Mouse (Mus musculus) ES-Bruce4 (cell line): ENCODE measurements around the gene Calhm3.

Source experiments
- CTCF ChIP-seq: IDR thresholded peaks from one replicate; pipeline ENCODE4 v1.8.1; 2011; ENCODE audit warnings: low read depth, low read length
- POLR2A ChIP-seq: IDR thresholded peaks from one replicate; pipeline ENCODE4 v1.8.1; 2011; ENCODE audit warnings: low read length; ENCODE audit not compliant: insufficient read depth

DNA sequence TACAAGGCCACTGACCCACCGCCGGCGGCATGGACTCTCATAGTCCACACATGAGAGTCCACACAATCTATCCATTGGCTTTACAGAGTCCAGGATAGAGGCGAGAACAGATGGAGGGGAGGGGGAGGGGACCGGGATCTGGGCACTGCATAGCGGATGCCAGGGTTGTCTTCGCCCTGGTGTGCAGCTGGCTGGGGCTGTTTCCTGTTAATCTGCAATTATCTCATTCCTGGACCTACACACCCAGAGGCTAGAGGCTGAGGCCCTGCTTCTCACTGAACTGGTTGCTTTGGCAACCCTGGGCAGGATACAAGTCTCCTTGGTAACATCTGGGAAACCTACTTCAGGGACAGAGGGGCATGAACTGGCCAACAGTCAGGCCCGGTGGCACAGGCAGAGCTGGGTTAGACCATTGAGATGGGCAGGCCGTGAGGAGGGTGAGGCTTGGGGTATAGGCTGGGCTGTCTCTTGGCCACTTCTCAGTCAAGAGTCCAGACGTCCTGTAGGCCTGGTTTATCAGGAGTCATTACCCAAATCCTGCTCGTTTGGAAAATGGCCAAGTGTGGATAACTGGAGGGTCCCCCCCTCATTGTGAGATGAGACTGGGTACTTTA is 31.1 kb upstream of the Calhm3 start:
- TF ChIP-seq CTCF (no peak), POLR2A (no peak)
